Mouse (Mus musculus) forebrain, embryonic 10.5 days (tissue): ENCODE measurements around the gene Acsl1. TPM values are rescaled to one million over a fixed set of nuclear protein-coding genes. Genes with fewer than 3 reads are reported as not detected.

ENCODE experiments used
- DNase-seq: peaks from one replicate; pipeline ENCODE4 v3.0.0-alpha.2; 2017; ENCODE audit warnings: low spot score; ENCODE audit errors: extremely low spot score
- H3K27ac ChIP-seq: fragments of 300-500 bp; sonication (generic); 2 replicates; pipeline ENCODE4 v1.5.1; 2016; ENCODE audit warnings: mild to moderate bottlenecking
- H3K27me3 ChIP-seq: fragments of 300-500 bp; sonication (generic); 2 replicates; pipeline ENCODE4 v1.6.1; 2016; ENCODE audit warnings: mild to moderate bottlenecking; ENCODE audit not compliant: poor library complexity, severe bottlenecking
- H3K36me3 ChIP-seq: fragments of 300-500 bp; sonication (generic); replicated peaks from 2 replicates; pipeline ENCODE4 v1.6.1; 2016; ENCODE audit warnings: mild to moderate bottlenecking, moderate library complexity
- H3K4me1 ChIP-seq: fragments of 300-500 bp; sonication (generic); 2 replicates; pipeline ENCODE4 v1.6.1; 2016
- H3K4me3 ChIP-seq: fragments of 300-500 bp; sonication (generic); 2 replicates; pipeline ENCODE4 v1.5.1; 2016; ENCODE audit warnings: mild to moderate bottlenecking, moderate library complexity
- H3K9me3 ChIP-seq: fragments of 300-500 bp; sonication (generic); 2 replicates; pipeline ENCODE4 v1.6.1; 2016; ENCODE audit warnings: mild to moderate bottlenecking, moderate library complexity
- WGBS: fragments of 180-500 bp; shearing (Covaris S2); methylation state at CpG from one replicate; pipeline ENCODE4 v1.1.7; 2016; 5-methylcytosine and 5-hydroxymethylcytosine counted together
- polyA plus RNA-seq: library from polyadenylated mRNA; unstranded; fragments of >200 nt; fragmentation: Nextera tagmentation; extraction: Ambion mirVana; gene quantifications from 2 replicates; pipeline ENCODE4 v1.2.1, GENCODE M21; 2016

The Acsl1 gene
- polyA plus RNA-seq, 1 experiment from 2014 or later = 6.5 TPM

DNA sequence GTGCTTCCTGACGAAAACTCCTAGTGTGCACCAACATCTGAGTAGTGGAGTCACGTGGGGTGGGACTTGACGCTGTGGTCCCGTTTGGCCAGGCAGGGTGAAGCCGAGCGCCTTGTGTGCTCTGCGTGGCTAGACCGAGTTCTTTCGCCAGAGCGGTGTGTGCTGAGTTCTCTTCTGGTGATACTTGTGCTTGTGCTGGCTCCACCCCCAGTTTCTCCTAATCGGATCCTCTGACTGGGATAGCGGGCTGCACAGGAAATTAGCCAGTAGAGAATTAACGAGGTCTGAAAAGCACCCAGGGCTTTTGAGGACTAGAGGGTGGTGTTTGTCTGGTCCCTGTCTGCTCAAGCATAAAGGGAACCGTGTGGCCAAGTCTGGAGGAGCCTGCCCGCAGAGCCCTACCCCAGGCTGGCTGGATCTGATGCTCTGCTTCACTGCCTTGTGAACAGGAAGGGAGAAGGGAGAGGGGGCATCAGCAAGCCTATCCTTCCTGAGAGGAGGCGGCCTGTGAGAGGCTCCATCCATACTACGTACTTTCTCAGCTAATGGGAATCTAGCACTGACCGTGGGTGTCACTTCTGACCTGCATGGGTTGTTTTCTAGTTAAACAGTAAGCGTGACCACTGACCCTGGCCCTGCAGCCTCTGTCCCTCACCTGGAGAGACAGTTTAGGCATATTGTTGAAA is 28.7 kb downstream of the Acsl1 start:
- peak overlapping the region; percentile 20; the same call in 1 of the 2 replicates for H3K27ac ChIP-seq
- WGBS = 41% methylated on average over 19 of the region's 19 CpGs

DNA sequence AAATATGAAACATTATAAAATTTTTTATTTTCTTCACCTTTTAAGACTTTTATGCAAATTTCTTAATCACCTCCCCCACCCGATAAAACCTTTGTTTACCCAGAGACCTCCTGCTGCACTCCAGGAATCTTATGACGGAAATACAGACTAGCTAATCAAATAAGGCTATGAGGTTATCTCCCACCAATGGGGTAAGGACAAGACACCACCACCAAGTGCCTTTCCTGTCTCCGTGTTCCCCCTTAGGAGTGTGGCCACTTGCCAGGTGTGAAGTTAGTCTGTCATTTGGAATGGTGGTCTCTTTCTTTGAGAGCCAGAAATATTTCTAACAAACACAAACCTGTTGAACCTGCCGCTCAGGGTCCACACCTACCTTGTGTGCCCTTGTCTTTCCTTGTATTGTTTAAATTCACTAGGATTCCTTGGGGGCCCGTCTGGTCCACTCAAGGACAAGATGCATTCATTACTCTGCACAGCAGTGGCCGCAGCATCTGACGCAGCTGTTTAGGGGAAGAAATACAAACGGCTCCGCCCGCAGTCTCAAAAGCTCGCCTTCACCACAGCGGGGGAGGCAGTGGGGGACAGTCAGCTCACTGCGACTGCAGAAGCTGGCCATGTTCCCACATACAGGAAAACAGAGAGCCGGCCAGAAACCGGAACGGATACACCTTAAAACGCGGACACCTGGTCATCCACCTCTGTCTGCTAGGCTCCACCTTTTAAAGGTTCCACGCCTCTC is 31.7 kb downstream of the Acsl1 start:
- no peak for DNase-seq
- Histone ChIP-seq H3K4me3 (peak overlapping the region; percentile 44), H3K27ac (no peak overlapping the region), H3K27me3 (no peaks in the 10 kb centered on the region), H3K4me1 (peaks cover 28% of the 10 kb centered on the region), H3K9me3 (no peaks in the 10 kb centered on the region), H3K36me3 (no peaks in the 10 kb centered on the region)
- WGBS = 26% methylated on average over 19 of the region's 19 CpGs

More for the DNA sequence above, 28.7 kb downstream of the Acsl1 start:
- H3K4me3 ChIP-seq = peak overlapping the region; percentile 18
- H3K9me3 ChIP-seq = no peaks in the 10 kb centered on the region
- H3K36me3 ChIP-seq = no peaks in the 10 kb centered on the region
- peaks cover 28% of the 10 kb centered on the region for H3K4me1 ChIP-seq
- no peak for DNase-seq
- H3K27me3 ChIP-seq = no peaks in the 10 kb centered on the region

DNA sequence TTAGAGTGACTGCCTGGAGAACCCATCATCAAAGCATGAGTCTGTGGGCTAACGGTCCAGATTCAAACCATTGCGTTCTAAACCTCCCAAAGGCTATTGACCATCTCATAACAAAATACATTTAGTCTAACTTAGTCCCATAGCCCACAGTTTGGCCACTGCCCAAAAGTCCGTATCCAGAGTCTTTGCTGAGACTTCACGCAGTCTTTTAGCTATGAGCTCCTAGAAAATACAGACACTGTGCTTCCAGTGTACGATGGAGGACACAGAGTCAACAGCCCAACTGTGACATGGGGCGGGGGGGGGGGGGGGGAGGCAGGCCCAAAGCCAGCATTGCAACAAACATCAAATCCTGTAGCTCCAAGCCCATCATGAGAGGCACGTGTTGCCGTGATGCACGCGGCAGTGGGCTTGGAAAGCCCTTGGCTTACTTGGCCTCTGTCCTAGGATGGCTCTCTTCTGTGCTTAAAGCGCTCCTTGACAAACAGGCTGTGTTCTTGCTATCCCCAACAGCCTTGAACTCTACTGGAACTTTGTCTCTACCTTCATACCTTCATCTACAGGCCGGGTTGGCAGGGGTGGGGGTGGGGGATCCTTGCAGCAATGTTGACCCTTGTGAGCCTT is 32.3 kb downstream of the Acsl1 start:
- no peak overlapping the region for H3K27ac ChIP-seq
- peaks cover 28% of the 10 kb centered on the region for H3K4me1 ChIP-seq
- no peaks in the 10 kb centered on the region for H3K9me3 ChIP-seq
- H3K27me3 ChIP-seq = no peaks in the 10 kb centered on the region
- peak overlapping the region; percentile 44 for H3K4me3 ChIP-seq
- WGBS = 79% methylated on average over 12 of the region's 12 CpGs
- H3K36me3 ChIP-seq = no peaks in the 10 kb centered on the region
- DNase-seq = no peak

DNA sequence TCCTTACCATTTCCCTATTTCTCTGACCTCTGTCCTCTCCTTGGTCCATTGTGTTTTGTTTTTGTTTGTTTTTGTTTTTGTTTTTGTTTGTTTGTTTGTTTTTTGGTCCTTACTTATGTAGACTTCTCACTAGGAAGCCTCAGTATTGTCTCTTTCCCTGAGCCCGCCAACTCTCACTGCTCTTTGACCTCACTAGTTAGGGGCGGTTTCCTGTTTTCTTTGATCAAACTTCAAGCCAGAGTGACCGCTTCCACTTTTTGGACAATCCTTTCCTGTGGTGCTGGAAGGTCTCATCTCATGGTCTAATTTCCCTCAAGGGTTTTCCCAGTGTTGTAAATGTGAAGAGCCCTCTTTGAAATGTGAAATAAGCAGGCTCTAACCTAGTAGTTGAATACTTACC is 33.4 kb downstream of the Acsl1 start:
- Histone ChIP-seq H3K27me3 (no peaks in the 10 kb centered on the region), H3K36me3 (no peaks in the 10 kb centered on the region), H3K4me3 (no peak overlapping the region), H3K4me1 (peaks cover 26% of the 10 kb centered on the region), H3K27ac (no peak overlapping the region), H3K9me3 (no peaks in the 10 kb centered on the region)
- no peak for DNase-seq
- WGBS = 59% methylated on average over 3 of the region's 3 CpGs

DNA sequence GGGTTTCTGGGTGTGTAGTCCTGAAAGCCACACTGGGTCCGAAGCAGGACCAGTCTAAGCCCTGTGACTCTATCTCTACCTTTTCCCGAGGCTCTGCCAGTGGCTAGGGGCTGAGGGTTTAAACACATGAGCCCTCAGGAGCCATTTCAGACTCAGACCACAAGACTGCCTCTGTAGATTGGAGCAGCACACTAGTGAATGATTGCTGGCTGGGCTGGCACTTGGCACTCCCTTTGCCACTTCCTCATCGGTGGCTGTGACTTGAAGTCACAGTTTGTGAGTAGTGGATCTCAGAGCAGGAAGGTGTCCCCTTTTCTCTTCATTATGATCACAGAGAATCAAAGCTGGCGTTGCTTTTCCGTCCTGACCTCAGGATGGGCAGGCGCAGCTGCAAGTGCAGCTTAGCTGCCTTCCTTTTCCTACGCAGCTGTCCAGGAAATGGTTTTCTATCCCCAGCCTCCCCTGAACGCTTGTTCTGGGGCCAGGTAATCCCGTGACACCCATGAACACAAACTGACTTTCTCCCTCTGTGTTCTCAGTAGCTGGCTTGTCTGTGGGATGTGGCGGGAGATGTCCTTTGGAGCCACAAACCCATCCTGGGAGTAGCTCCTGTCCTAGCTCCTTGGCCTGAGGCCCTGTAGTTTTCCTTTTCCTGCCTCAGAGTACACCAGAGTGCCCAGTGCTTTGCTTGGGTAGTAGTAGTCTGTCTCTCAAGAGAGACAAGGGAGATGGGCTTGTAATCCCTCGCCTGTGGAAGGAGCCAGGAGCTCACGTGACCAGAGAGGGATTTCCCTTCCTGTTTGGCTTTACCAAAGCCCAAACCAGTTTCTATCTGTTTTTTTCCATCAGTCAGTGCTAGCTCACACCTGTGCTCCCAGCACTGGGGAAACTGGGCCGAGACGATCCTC is 37.9 kb downstream of the Acsl1 start:
- H3K27me3 ChIP-seq = no peaks in the 10 kb centered on the region
- no peak overlapping the region for H3K4me3 ChIP-seq
- H3K9me3 ChIP-seq = no peaks in the 10 kb centered on the region
- H3K36me3 ChIP-seq = no peaks in the 10 kb centered on the region
- 87% methylated on average over 14 of the region's 14 CpGs for WGBS
- no peak overlapping the region for H3K27ac ChIP-seq
- H3K4me1 ChIP-seq = peaks cover 3% of the 10 kb centered on the region; the same call in 1 of the 2 replicates
- no peak for DNase-seq

DNA sequence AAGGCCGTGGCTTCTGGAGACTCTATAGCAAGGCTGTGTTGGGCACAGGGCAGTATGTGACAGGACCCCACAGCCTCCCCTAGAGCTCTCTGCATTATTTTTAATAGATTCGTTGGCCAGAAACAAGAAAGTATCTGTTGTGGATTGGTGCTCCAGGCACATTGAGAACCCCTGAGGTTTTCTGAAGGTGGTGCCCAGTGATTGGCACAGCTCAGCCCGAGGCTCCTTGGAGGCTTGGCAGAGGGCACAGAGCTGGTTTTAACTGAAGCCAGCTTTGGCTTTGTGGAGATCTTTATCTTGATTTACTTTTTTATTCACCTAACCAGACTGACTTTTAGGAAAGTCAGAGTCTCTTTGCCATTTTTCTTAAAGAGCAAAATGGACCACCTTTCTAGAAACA is 38.6 kb downstream of the Acsl1 start:
- Histone ChIP-seq H3K4me1 (no peaks in the 10 kb centered on the region), H3K27me3 (no peaks in the 10 kb centered on the region), H3K36me3 (no peaks in the 10 kb centered on the region), H3K27ac (no peak overlapping the region), H3K9me3 (no peaks in the 10 kb centered on the region), H3K4me3 (no peak overlapping the region)
- WGBS = 85% methylated on average over 3 of the region's 3 CpGs
- DNase-seq = no peak

DNA sequence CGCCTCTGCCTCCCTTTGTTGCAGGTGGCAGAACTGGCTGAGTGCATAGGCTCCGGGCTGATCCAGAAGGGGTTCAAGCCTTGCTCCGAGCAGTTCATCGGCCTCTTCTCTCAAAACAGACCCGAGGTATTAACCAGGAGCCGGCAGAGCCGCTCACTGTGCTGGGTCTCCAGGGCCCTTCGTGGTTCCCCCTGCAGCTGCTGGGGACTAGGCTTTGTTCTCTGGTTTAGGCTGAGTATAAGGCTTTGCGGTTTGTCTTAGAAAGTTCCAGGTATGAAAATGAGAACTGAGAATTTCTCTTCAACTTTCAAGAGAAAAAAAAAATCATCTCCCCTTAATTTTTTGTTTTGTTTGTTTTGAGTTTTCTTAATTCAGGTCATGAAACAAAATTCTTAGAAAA is 40.5 kb downstream of the Acsl1 start:
- no peaks in the 10 kb centered on the region for H3K27me3 ChIP-seq
- no peak for DNase-seq
- no peaks in the 10 kb centered on the region for H3K9me3 ChIP-seq
- no peak overlapping the region for H3K4me3 ChIP-seq
- H3K4me1 ChIP-seq = no peaks in the 10 kb centered on the region
- 79% methylated on average over 9 of the region's 9 CpGs for WGBS
- no peak overlapping the region for H3K27ac ChIP-seq
- no peaks in the 10 kb centered on the region for H3K36me3 ChIP-seq

DNA sequence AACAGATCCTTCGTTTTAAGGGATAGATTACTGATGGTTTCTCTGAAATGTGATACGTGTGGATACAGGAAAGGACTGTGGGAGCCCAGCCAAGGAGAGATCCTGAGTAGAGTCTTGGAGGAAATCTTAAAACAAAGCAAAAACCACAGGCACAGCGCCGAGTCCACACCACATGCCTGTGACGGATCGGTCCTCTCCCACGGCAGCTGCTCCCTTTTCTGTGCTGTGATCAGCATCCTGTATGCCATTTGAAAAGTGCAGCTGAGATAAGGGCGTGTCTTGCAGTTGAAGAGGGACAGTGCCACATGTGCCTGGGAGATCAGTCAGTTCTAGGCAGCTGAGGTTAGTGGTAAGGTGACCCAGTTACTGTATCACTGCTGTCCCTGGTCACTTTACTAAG is 41.7 kb downstream of the Acsl1 start:
- Histone ChIP-seq H3K36me3 (no peaks in the 10 kb centered on the region), H3K27me3 (no peaks in the 10 kb centered on the region), H3K27ac (no peak overlapping the region), H3K4me3 (no peak overlapping the region), H3K9me3 (no peaks in the 10 kb centered on the region), H3K4me1 (no peaks in the 10 kb centered on the region)
- WGBS = 88% methylated on average over 8 of the region's 8 CpGs
- DNase-seq = no peak

DNA sequence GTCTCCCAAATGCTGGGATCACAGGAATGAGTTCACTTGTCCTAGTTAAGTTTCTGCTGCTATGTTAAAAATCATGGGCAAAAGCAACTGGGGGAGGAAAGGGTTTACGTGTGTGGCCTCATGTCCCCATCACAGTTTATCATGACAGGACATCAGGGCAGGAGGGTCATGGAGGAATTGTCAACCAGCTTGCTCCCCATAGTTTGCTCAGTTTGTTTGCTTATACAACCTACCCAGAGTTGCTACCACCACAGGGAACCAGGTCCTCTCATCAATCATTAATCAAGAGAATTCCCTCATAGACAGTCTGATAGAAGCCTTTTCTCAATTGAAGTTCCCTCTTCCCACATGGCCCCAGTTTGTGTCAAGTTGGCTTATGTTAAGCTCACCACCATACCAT is 43.2 kb downstream of the Acsl1 start:
- H3K27me3 ChIP-seq = no peaks in the 10 kb centered on the region
- DNase-seq = no peak
- no peak overlapping the region for H3K4me3 ChIP-seq
- H3K27ac ChIP-seq = no peak overlapping the region
- no peaks in the 10 kb centered on the region for H3K9me3 ChIP-seq
- no peaks in the 10 kb centered on the region for H3K36me3 ChIP-seq
- 89% methylated on average over 1 of the region's 1 CpGs for WGBS
- H3K4me1 ChIP-seq = no peaks in the 10 kb centered on the region

DNA sequence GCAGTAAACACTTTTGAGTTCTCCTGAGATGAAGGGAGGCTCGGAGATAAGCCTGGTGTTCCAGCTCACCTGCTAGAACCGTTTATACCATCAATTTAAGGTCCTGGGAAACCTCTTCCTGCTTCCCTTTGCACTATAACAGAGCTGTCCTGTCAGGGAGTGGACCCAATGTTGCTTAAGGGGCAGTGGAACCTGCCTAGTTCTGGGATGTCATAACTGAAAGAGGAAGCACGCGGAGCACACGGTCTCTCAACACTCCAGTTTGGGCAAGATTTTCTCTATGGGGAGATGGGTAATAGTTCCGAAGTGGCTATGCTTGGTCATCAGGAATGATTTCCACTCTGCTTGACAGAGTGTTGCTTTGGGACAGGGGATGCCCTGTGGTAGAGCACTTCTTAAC is 49.8 kb downstream of the Acsl1 start:
- Histone ChIP-seq H3K4me3 (no peak overlapping the region), H3K27ac (no peak overlapping the region), H3K4me1 (0 out of 2 replicates have a peak, but pooled peaks cover 4% of the 10 kb centered on the region), H3K27me3 (no peaks in the 10 kb centered on the region), H3K36me3 (no peaks in the 10 kb centered on the region), H3K9me3 (no peaks in the 10 kb centered on the region)
- no peak for DNase-seq
- WGBS = 93% methylated on average over 6 of the region's 6 CpGs

DNA sequence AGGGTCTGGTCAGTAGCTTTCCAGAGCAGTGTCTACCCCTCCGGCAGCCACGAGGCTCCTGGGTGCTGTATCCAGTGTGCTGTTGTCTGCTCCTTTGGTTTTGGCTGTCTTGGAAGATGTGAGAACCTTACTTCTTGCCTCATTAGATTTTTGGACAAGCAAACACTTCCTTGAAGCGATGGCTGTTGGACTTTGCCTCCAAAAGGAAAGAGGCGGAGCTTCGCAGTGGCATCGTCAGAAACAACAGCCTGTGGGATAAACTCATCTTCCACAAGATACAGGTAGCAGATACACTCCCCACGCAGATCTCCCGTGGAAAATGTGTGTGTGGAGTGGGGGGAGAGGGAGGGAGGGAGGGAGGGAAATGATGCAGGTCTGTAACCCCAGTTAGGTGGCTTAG is 55.3 kb downstream of the Acsl1 start:
- Histone ChIP-seq H3K4me1 (0 out of 2 replicates have a peak, but pooled peaks cover 4% of the 10 kb centered on the region), H3K27ac (no peak overlapping the region), H3K27me3 (no peaks in the 10 kb centered on the region), H3K9me3 (no peaks in the 10 kb centered on the region), H3K36me3 (no peaks in the 10 kb centered on the region), H3K4me3 (no peak overlapping the region)
- DNase-seq = no peak
- 93% methylated on average over 8 of the region's 8 CpGs for whole genome bisulfite sequencing

DNA sequence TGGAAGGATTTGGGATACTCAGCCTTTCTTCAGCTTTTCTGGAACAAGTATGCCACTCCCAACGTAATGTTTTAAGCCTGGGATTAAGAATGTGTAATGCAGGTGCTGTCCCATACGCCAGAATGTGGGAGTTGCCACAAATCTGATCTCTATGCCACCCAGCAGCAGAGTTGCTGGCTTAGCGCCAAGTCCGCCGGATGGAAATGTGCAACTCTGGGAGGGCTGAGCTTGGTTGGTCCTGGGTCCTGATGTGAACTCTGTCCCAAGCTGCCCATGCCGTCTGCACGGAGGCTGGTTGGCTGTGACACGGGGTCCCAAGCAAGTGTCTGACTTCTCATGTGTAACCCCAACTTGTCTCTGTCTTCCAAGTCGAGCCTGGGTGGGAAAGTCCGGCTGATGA is 56.0 kb downstream of the Acsl1 start:
- 90% methylated on average over 10 of the region's 10 CpGs for WGBS
- Histone ChIP-seq H3K27ac (no peak overlapping the region), H3K4me1 (0 out of 2 replicates have a peak, but pooled peaks cover 4% of the 10 kb centered on the region)

More for the DNA sequence above, 56.0 kb downstream of the Acsl1 start:
- no peak for DNase-seq
- Histone ChIP-seq H3K36me3 (no peaks in the 10 kb centered on the region), H3K9me3 (no peaks in the 10 kb centered on the region), H3K27me3 (no peaks in the 10 kb centered on the region), H3K4me3 (no peak overlapping the region)
